Mouse (Mus musculus): ENCODE measurements around the gene Dlec1. TPM values are rescaled to one million over a fixed set of nuclear protein-coding genes. Genes with fewer than 3 reads are reported as not detected.

The Dlec1 gene
- polyA plus RNA-seq, 1 experiment from 2014 or later: 1.1 TPM

- Histone ChIP-seq H3K9ac (no peak overlapping the region), H3K27ac (replicated peaks) (no peak overlapping the region), H3K4me1 (replicated peaks) (peaks cover 15% of the 10 kb centered on the region), H3K27me3 (no peaks in the 10 kb centered on the region), H3K9me3 (no peaks in the 10 kb centered on the region), H3K36me3 (no peaks in the 10 kb centered on the region), H3K4me2 (no peak overlapping the region), H3K4me3 (no peak overlapping the region)
- no peak for ATAC-seq (ENCODE audit: low read depth)
- WGBS: 88% methylated on average over 19 of the region's 19 CpGs
Observed at GRCm38 (mm10) chr9:119119409-119120167, 17.3 kb downstream of the Dlec1 start.

- Histone ChIP-seq H3K27me3 (no peaks in the 10 kb centered on the region), H3K27ac (replicated peaks) (no peak overlapping the region), H3K4me2 (no peak overlapping the region), H3K9me3 (no peaks in the 10 kb centered on the region), H3K4me1 (replicated peaks) (peaks cover 15% of the 10 kb centered on the region), H3K9ac (no peak overlapping the region), H3K4me3 (no peak overlapping the region), H3K36me3 (no peaks in the 10 kb centered on the region)
- ATAC-seq (ENCODE audit: low read depth): no peak
- WGBS: 71% methylated on average over 3 of the region's 3 CpGs
Observed at GRCm38 (mm10) chr9:119120168-119120560, 17.9 kb downstream of the Dlec1 start.

- Histone ChIP-seq H3K9me3 (no peaks in the 10 kb centered on the region), H3K36me3 (no peaks in the 10 kb centered on the region), H3K4me3 (no peak overlapping the region), H3K27ac (replicated peaks) (no peak overlapping the region), H3K27me3 (no peaks in the 10 kb centered on the region), H3K4me1 (replicated peaks) (peaks cover 15% of the 10 kb centered on the region), H3K4me2 (no peak overlapping the region), H3K9ac (no peak overlapping the region)
- 86% methylated on average over 18 of the region's 18 CpGs for WGBS
- no peak for ATAC-seq (ENCODE audit: low read depth)
Observed at GRCm38 (mm10) chr9:119122596-119123369, 20.5 kb downstream of the Dlec1 start.

- 85% methylated on average over 12 of the region's 12 CpGs for WGBS
- no peaks in the 10 kb centered on the region for H3K36me3 ChIP-seq
- no peaks in the 10 kb centered on the region for H3K9me3 ChIP-seq
- H3K4me3 ChIP-seq: no peak overlapping the region
- H3K4me1 ChIP-seq (replicated peaks): no peaks in the 10 kb centered on the region
- ATAC-seq (ENCODE audit: low read depth): no peak
- no peak overlapping the region for H3K4me2 ChIP-seq
- no peak overlapping the region for H3K27ac ChIP-seq (replicated peaks)
- no peak overlapping the region for H3K9ac ChIP-seq
- H3K27me3 ChIP-seq: no peaks in the 10 kb centered on the region
Observed at GRCm38 (mm10) chr9:119128436-119129181, 26.3 kb downstream of the Dlec1 start.

- ATAC-seq (ENCODE audit: low read depth): no peak
- no peaks in the 10 kb centered on the region for H3K36me3 ChIP-seq
- WGBS: 61% methylated on average over 5 of the region's 5 CpGs
- no peaks in the 10 kb centered on the region for H3K4me1 ChIP-seq (replicated peaks)
- no peak overlapping the region for H3K4me3 ChIP-seq
- H3K9ac ChIP-seq: no peak overlapping the region
- H3K27me3 ChIP-seq: no peaks in the 10 kb centered on the region
- no peak overlapping the region for H3K4me2 ChIP-seq
- no peak overlapping the region for H3K27ac ChIP-seq (replicated peaks)
- no peaks in the 10 kb centered on the region for H3K9me3 ChIP-seq
Observed at GRCm38 (mm10) chr9:119130692-119131091, 28.4 kb downstream of the Dlec1 start.

GRCm38 (mm10) chr9:119138836-119139235, 36.6 kb downstream of the Dlec1 start:
- H3K4me2 ChIP-seq: no peak overlapping the region
- no peaks in the 10 kb centered on the region for H3K27me3 ChIP-seq
- no peak overlapping the region for H3K9ac ChIP-seq
- no peaks in the 10 kb centered on the region for H3K9me3 ChIP-seq
- H3K36me3 ChIP-seq: no peaks in the 10 kb centered on the region
- H3K4me3 ChIP-seq: no peak overlapping the region
- WGBS: 89% methylated on average over 2 of the region's 2 CpGs
- ATAC-seq (ENCODE audit: low read depth): no peak
- no peak overlapping the region for H3K27ac ChIP-seq (replicated peaks)
- no peaks in the 10 kb centered on the region for H3K4me1 ChIP-seq (replicated peaks)

- no peak for ATAC-seq (ENCODE audit: low read depth)
- Histone ChIP-seq H3K9ac (no peak overlapping the region), H3K36me3 (no peaks in the 10 kb centered on the region), H3K27me3 (no peaks in the 10 kb centered on the region), H3K9me3 (no peaks in the 10 kb centered on the region), H3K4me3 (no peak overlapping the region), H3K4me1 (replicated peaks) (no peaks in the 10 kb centered on the region), H3K4me2 (no peak overlapping the region), H3K27ac (replicated peaks) (no peak overlapping the region)
- 89% methylated on average over 5 of the region's 5 CpGs for WGBS
Observed at GRCm38 (mm10) chr9:119142066-119142465, 39.8 kb downstream of the Dlec1 start.

GRCm38 (mm10) chr9:119143372-119143771, 41.1 kb downstream of the Dlec1 start:
- no peak for ATAC-seq (ENCODE audit: low read depth)
- H3K9me3 ChIP-seq: no peaks in the 10 kb centered on the region
- 69% methylated on average over 9 of the region's 9 CpGs for WGBS
- no peaks in the 10 kb centered on the region for H3K27me3 ChIP-seq
- H3K4me3 ChIP-seq: no peak overlapping the region
- no peaks in the 10 kb centered on the region for H3K4me1 ChIP-seq (replicated peaks)
- no peak overlapping the region for H3K4me2 ChIP-seq
- H3K9ac ChIP-seq: no peak overlapping the region
- H3K36me3 ChIP-seq: no peaks in the 10 kb centered on the region
- no peak overlapping the region for H3K27ac ChIP-seq (replicated peaks)

GRCm38 (mm10) chr9:119144696-119145095, 42.4 kb downstream of the Dlec1 start:
- Histone ChIP-seq H3K36me3 (no peaks in the 10 kb centered on the region), H3K4me2 (no peak overlapping the region), H3K9ac (no peak overlapping the region), H3K4me3 (no peak overlapping the region), H3K9me3 (no peaks in the 10 kb centered on the region), H3K4me1 (replicated peaks) (no peaks in the 10 kb centered on the region), H3K27me3 (no peaks in the 10 kb centered on the region), H3K27ac (replicated peaks) (no peak overlapping the region)
- 90% methylated on average over 8 of the region's 8 CpGs for WGBS
- ATAC-seq (ENCODE audit: low read depth): no peak

- H3K9ac ChIP-seq: no peak overlapping the region
- H3K36me3 ChIP-seq: no peaks in the 10 kb centered on the region
- no peaks in the 10 kb centered on the region for H3K27me3 ChIP-seq
- H3K4me1 ChIP-seq (replicated peaks): no peaks in the 10 kb centered on the region
- H3K4me3 ChIP-seq: no peak overlapping the region
- 55% methylated on average over 10 of the region's 10 CpGs for WGBS
- no peak for ATAC-seq (ENCODE audit: low read depth)
- no peak overlapping the region for H3K4me2 ChIP-seq
- H3K27ac ChIP-seq (replicated peaks): no peak overlapping the region
- H3K9me3 ChIP-seq: no peaks in the 10 kb centered on the region
Observed at GRCm38 (mm10) chr9:119145137-119145536, 42.9 kb downstream of the Dlec1 start.

GRCm38 (mm10) chr9:119145638-119146037, 43.4 kb downstream of the Dlec1 start:
- no peaks in the 10 kb centered on the region for H3K9me3 ChIP-seq
- no peak for ATAC-seq (ENCODE audit: low read depth)
- 75% methylated on average over 6 of the region's 6 CpGs for WGBS
- H3K9ac ChIP-seq: no peak overlapping the region
- H3K27ac ChIP-seq (replicated peaks): no peak overlapping the region
- no peaks in the 10 kb centered on the region for H3K4me1 ChIP-seq (replicated peaks)
- no peaks in the 10 kb centered on the region for H3K27me3 ChIP-seq
- no peak overlapping the region for H3K4me2 ChIP-seq
- H3K4me3 ChIP-seq: no peak overlapping the region
- no peaks in the 10 kb centered on the region for H3K36me3 ChIP-seq

- WGBS: 79% methylated on average over 13 of the region's 13 CpGs
- no peak for ATAC-seq (ENCODE audit: low read depth)
- H3K4me2 ChIP-seq: no peak overlapping the region
Observed at GRCm38 (mm10) chr9:119146098-119146770, 44.0 kb downstream of the Dlec1 start.

More at GRCm38 (mm10) chr9:119146098-119146770, 44.0 kb downstream of the Dlec1 start:
- Histone ChIP-seq H3K9ac (no peak overlapping the region), H3K4me3 (no peak overlapping the region), H3K9me3 (no peaks in the 10 kb centered on the region), H3K36me3 (no peaks in the 10 kb centered on the region), H3K27ac (replicated peaks) (no peak overlapping the region), H3K27me3 (no peaks in the 10 kb centered on the region), H3K4me1 (replicated peaks) (no peaks in the 10 kb centered on the region)
